Mouse (Mus musculus) frontal cortex, postnatal 36 days (tissue): ENCODE data around the gene Reep6.
"Not testable (repeated sequence)": the region's sequence is repeated elsewhere in the genome, so short reads cannot be mapped to it uniquely, and the experiment has no call there.

Source experiments
- DNase-seq, 2 experiments: peaks; one replicate each; pipeline ENCODE4 v3.0.0; 2022; ENCODE audit warnings: low spot score in 2 of 2

The Reep6 gene

DNA sequence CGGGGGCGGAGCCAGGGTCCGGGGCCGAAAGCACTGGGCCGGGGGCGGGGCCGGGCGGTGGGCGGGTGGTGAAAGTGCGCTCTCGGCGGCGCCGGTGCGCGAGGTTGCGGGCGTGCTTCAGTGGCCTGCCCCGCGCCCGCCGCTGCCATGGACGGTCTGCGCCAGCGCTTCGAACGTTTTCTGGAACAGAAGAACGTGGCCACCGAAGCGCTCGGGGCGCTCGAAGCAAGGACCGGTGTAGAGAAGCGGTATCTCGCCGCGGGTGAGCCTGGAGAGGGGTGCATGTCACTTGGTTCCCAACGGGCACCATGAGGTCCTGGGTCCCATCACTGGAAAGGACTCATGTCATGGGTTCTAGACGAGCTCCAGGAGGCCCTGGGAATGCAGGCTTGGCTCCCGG, 331 bp downstream of the Reep6 start:
- no peak for DNase-seq

DNA sequence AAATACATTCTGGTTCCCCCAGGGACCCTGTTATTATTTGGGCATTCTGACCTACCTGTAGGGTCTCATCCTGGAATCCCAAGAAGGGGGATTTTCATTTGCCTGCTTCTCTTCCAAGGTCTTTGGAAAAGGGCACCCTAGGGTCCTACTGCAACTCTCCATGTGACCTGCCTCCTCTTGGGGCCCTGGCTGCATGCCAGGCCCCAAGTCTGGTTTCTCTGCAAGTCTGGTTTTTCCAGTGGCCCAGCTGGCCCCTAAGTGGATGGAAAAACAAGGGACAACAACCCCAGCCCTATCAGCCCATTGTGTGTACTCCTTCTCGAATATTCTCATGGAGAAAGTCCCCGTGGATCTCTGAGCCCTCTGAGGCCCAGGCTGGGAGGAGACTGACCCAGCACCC, 1.1 kb downstream of the Reep6 start:
- DNase-seq = no peak

DNA sequence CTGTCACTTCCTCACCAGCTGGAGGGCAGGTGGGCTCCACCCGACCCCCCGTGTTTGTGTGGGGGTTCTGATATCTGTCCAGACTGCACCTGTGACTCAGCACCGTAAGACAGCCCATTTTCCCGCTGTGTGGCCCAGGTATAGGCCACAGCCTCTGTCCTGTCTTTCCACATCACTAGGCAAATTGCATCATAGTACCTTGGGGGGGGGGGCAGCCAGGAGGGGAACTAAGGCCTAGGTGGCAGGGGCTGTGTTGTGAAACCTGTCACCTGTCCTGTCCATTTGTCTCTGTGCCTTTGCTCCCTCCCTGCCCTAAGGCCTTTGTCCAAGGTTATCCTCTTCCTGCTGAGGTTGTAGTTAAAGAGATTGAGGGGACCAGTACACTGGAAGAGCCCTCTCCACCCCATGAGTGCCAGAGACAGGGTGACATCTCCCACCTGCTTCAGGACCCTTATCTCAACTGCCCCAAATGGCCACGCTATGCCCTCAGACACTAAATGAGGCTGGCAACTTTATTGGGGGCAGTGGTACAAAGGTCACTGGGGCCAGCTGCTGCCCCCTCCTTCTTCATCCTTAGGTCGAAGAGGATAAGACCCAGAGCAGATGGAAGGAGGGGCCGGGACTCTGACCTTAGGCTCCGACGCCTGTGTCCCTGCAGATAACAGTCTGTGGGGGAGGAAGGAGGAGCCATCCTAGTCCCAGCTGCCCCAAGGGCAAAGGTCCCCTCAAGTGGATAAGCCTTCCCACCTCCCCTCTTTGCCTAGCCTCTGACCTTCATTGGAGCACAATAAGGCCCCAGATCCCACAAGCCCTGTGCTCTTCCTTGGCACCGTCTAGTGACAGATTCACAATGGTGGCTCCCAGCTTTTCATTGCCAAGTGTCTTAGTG, 2.1 kb downstream of the Reep6 start:
- no peak for DNase-seq

DNA sequence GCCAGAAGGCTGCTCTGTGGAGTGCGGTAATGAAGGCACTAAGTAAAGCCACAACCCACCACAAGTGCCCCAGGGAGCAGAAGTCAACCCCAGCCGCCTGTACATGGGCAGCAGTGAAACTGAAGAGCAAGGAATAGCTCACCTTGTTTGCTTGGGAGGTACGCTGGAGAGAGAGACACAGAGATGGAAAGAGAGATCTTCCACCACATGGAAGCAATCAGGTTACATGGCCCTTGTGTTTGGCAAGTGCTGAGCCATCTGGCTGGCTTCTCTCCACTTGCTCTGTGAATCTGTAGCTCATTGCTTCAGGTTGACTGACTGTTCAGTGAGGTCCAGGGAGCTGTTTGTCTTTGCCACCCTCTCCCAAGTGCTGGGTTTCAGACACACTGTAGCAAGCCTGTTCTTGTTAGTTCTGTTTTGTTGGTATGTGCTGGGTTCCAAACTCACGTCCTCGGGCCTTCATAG, 2.8 kb downstream of the Reep6 start:
- DNase-seq = no peak

DNA sequence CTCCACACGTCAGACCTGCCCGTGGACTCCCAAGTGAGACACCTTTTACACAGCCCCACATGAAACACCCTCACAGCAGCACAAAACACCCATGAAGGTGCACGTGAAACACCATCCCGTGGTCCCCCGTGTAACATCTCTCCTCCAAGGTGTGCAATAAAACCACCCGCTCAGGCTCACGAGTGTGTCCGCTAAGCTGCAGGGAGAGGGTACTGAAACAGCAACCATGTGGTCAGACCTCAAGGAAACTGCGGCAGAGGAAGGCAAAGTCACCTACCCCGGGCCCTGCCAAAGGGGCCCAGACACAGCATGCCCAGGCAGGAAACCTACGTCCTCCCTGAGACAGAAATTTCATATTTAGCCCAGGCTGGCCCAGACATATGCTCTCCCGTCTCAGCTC, 6.5 kb downstream of the Reep6 start:
- DNase-seq = no peak

DNA sequence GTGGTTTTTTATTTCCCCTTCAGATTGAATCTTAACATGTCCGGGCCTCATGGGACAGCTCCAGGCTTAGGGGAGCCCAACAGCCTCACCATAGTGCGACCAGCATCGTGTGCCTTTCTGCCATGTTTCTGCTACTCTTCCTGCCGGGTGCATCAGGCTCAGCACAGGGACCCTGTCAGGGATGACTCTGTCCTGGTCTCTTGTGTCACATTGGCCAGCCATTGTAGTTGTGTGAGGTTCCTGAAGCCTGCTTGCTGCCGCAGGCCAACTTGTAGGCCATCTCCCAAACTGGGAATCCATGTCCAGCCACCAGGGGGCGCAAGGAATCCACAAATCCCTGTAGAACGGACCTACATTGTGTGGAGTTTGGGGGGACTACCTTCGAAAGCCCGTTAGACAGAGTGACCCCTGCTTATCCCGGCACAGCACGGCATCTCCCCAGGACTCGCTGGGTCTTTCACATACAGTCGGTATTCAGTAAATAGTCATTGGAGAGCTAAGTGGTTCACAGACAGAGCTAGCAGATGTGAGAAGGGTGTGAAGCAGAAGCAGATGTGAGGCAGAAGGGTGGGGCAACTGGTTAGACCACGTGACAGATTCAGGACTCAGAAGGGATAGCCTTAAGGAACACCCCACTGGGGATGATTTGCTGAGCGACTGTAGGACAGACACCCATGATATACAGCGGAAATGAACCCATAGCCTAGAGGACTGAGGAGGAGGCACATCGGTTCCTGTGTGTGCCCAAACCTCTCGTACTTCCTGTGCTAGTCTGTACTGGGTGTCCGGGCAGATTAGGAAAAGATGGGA, 10.4 kb downstream of the Reep6 start:
- DNase-seq = peak; percentile 86 to 89

DNA sequence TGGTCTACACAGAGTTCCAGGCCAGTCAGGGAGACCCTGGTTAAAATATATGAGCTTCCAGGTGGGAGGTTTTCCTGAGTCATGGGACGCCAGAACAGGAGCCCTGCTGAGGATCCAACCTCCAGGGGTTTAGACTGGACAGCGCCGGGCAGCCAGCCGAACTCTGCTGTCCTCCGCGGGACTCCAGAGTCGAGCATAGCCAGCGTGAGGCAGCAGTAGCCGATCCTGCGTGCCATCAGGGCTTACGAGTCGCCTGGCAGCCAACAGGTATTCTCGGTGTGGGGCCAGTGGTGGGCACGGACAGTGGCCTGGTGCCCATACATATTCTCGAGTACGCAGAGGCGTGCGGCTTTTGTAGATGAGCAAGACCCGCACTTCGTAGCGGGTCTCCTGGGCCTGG, 11.3 kb downstream of the Reep6 start:
- no peak for DNase-seq

DNA sequence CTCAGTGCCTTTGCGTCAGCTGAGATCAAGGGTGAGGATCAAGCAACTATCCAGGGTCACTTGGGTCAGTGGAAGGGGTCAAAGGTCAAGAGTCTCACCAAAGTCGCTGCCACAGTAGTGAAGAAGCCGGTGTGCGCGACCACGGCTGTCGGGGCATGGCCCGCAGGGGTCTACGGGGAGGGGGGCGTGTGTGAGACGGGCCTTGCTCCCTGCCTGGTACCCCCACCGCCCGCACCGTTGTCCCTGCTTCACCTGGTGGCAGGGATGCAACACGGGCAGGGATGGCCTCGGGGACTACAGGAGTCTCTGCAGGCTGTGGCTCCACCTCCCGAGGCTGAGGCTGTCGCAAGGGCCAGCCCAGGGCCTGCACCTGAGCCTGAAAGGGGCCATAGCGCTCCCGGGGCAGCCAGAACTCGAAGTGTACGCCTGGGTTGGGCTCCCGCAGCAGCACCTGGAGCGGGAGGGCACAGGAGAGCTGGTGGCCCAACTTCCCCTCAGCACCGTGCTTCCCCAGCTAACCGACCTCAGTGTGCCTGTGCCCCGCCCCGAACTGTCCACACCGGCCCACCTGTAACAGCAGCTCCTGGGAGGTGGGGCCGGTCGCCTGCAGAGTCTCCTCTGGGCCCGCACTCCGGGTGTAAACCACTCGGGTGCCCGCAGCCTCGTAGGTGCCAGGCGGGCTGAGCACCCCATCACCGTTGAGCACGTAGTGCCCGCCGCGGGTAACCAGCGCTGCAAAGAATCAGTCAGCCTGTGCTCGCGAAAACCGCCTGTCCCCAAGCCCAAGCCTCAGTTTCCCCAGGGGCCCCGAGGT, 11.9 kb downstream of the Reep6 start:
- DNase-seq = no peak

DNA sequence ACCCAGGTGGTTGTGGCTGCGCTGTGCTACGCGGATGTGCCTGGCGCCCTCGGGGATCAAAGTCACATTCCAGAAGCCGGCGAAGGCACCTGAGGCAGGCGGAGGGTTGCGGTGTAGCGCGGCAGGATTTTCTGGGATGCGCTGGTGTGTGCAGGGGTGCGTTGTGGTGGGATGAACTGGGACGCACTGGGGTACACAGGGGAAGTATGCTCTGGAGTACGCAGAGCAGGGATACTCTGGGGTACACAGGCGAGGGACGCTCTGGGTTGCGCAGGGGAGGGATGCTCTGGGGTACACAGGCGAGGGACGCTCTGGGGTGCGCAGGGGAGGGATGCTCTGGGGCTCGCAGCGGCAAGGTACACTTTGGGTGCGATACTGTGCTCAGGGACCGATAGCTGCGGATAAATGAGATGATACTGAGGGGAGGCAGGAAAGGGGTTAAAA, 12.6 kb downstream of the Reep6 start:
- DNase-seq = no peak

DNA sequence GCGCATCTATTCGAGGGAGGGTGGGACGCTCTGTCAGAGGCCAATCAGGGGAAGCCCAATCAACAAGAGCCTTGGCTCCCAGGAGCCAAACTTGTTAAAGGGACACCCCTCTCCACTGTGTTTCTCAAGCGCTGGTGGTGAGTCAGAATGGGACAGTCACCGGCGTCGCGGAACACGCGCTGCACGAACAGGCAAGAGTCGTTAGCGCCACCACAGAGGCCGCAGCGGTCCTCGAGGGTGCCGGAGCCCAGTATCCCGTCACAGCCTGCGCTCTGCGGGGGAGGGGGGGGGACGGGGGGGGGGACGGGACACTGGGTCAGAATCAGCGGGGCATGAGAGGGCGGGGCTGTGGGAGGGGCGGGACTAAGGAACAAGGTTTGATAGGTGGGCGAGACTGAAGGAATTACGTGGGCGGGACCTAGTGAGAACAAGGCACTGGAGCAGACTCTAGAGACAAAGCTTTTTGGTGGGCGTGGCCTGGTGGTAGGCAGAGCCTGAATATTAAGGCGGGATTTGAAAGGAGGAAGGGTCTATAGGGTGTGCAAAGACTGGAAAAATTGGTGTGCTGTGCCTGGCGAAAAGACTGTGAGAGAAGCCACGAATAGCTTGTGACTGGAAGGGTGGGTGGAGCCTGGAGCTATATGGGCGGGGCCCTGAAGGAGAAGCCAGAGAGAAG, 13.1 kb downstream of the Reep6 start:
- no peak for DNase-seq

DNA sequence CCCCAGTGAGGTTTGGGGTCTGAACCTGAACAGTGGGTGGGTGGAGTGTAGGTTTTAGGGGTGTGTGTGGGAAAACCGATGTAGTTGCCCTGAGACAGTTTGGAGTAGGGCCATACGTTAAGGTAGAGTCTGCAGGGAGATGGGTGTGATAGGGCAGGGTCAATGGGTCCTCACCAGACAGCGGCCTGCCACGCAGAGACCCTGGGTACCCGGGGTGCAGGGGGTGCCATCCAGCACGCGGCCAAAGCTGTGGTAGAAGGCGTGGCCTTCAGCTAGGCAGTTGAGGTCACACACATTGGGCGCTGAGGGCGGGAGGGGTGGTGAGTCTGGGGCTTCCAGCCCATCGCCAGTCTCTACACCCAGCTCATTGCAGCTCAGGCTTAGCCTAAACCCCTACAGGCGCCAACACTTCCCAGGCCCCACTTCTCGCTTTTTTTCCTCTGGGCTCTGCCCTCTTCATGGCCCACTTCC, 13.7 kb downstream of the Reep6 start:
- no peak for DNase-seq

DNA sequence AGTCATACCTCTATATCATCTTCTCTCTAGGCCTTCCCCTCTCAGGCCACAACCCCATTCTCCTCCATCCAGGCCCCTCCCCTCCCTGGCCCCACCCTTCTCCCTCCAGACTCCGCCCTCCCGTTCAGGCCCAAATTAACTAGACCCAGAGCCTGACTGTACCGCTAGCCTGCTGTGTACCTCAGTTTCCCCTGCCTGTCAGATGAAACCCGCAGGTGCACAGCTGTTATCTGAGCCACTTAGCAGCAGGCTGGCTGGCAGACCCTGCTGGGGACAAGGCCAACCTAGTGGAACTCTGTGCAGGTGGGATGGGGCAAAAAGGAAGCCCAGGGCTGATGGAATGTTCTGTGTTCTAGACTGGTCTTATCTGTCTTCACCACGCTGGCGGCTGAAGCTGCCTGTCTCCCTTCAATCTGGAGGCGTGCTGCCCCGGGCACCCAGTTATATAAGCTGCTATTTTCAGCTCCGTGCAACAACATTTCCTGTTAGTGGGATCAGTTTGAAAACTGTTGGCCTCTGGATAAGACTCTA, 14.4 kb downstream of the Reep6 start:
- no peak for DNase-seq

DNA sequence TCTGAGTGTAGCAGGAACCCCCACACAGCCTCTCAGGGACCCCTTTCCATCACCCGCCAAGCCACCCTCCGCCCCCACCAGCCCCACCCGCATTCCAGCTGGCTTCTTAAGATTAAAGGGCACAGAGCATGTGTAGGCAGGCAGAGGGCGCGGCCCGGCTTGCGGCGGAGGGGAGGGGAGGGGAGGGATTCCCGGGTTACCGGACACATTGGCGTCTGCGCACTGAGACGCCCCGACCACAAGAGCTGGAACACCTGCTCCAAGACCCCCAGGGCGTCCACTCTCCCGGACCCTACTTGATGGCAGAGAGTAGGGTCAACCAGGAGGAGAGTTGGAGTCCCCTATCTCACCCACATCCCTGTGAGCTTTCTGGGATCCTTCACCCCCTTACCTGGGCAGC, 15.4 kb downstream of the Reep6 start:
- DNase-seq = no peak

DNA sequence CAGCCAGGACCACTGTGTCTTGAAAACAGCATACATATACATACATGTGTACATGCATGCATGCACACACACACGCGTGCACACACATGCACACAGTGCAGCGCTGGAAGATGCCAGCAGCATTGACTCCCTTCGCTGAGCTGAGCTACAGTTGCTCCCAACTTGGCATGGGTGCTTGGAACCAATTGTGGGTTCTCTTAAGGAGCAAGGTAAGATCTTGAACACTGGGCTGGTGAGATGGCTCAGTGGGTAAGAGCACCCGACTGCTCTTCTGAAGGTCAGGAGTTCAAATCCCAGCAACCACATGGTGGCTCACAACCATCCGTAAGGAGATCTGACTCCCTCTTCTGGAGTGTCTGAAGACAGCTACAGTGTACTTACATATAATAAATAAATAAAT, 16.2 kb downstream of the Reep6 start:
- DNase-seq = not testable (repeated sequence)

DNA sequence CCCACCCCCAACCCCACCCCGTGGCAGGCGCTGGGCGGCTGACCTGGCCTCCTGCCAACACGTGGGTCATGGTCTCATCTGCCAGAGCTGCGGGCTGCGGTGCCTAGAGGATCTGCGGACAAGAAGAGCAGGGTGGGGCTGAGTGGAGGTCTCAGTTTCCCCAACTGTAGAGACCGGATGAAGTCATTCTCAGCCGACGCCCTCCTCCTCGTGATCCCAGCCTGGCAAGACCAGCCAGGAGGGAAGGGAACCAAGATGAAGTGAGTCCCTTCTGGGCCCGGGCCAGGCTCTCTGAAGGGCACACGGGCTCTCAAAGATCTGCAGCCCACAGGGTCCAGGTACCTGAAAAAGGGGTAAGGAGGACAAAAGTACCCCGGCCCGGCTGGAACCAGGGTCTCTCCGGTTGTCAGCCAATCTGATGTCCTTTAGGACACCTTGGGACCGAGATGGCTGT, 17.8 kb downstream of the Reep6 start:
- no peak for DNase-seq

DNA sequence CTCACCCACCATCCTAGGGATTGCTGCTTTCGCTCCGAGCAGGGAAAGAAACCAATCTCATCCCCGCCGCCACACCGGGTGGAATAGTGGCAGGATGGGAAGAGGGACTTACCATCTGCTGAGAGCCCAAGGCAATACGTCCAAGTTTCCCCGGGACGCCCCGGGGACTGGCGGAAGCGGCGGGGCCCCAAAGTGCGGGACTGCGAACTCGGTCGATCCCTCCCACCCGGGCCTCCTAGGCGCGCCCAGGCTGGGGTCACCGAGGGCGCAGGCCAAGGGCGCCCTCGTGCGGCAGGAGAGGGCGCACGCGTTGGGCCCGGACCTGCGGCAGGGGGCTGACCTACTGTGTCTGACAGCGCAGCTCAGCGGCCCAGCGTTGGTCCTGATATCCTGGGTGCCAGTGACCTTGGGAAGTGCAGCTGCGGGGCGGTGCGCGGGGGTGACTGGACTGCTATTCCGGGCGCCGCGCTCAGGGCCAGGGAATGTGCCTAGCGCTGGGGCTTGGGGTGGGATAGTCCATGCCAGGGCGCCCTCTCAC, 18.6 kb downstream of the Reep6 start, which contains the start of gene Adamtsl5:
Adamtsl5 (minus strand) TSS at position 169 of the 538 bp plus-strand sequence.
- DNase-seq = no peak

DNA sequence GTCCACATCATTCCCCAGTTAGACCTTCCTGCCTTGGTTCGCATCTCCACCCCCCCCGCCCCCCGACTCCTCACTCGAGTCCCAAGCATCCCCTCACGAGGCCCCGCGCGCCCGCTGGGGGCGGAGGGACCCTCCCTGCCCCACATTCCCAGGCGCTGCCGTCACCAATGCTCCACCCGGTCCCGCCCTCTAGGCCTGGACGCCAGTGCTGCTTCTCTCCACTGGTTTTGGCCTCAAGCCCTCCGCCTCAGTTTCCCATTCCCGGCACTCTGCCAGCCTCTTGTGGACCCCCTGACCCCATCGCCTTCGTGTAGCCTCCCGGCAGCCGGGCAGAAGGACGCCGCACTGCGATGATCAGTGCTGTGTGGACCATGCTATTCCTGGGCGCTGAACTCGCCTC, 19.2 kb downstream of the Reep6 start:
- no peak for DNase-seq

DNA sequence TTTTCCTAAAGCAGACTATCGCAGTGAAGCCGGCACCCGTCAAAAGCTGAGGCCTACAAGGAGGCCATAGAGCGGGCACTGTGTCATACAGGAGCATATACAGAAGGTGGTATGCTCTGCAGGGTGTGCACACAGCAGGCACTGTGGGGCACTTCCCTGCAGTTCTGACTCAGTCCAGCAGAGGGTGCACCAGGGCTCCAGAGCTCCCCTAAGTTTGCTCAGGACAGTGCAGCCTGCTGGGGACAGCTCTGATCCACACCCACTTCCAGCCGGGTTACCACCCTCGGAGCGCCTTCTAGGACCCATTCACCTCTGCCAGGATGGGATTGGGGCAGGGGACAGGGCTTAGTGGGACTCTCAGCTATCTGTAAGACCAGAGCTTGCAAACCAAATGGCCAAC, 20.5 kb downstream of the Reep6 start:
- peak; percentile 83 to 89 for DNase-seq

DNA sequence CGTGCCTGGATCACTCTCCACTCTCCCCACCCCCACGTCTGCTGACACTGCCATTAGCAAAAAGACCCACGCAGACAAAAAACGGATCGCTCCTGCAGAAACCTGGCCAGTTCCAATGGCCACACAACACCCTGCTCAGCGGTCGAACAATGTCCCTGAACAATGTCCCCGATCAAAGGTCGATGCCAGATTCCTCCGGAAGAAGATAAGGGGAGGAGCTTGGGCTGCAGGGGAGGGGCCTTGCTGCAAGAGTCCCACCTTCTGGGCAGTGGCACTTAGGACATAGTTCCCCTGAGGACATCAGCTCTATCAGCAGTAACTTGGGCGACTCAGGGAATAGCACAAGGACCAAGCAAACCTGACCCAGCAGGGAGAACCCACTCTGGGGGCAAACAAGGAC, 22.1 kb downstream of the Reep6 start:
- no peak for DNase-seq

DNA sequence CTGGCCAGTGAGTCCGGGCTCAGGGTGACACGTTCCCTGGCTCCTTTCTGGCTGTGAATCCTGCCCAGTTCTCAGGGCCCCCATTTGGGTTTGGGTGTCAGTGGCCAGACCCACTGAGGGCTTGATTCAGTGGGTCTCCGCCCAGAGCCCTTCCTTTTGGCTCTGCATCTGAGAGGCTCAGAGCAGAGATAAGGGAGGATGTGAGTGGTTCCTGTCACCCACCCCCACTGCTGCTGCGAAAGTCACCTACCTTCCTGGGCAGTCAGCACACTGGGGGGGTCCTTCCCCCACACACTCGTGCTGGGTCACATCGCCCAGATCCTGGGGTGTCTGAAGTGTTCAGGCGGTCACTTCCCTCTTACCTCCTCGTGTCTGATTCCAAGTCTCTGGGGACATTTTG, 23.0 kb downstream of the Reep6 start:
- DNase-seq = no peak

DNA sequence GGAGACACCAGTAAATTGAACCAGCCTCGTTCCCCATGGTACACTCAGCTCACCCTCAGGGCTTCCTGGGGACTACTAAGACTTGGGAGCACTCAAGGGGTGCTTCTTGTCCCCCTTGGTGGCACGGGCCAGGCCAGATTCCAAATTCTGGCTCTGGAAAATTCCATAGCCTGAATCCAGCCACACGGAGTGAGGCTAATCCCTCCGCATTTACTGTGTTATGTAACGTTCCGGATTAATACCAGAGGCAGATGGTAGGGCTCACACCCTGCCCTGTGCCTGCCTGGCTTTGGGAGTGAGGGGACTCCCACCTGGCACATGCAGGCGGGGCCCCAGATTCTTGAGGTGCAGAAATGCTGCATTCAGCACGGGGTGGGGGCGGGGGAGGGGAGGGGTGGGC, 25.7 kb downstream of the Reep6 start:
- no peak for DNase-seq
